Comparison of ENCODE assay signal across 8 mouse cellular contexts in the genomic region with DNA sequence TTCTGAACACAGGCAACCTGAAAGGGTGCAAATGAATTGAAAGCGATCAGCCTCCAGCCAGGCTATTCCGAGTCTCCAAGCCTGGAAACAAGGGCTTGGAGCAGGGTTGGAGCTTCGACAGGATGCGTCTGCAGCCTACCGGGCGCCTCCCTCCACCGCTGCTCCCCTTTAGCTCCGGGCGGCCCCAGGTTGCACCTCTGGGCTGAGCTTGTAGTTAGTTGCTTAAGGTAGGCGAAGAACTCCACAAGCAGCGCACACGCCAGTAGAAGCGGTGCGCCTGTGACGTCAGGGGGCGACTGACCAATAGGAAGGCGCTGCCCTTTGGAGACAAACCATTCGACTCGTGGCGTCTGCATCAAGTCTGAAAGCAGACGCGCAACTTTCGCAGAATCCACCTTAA. TPM values are rescaled to one million over a fixed set of nuclear protein-coding genes. Genes with fewer than 3 reads are reported as not detected.
A peak's percentile ranks its signal among the peaks of the same experiment; 100 is the strongest.
DNase-seq lines count a peak whose midpoint lies in the region; ATAC-seq lines count a peak whose summit lies in the region.

No protein-coding gene starts in this region.

- H3K9me3 ChIP-seq in hindbrain, embryonic 15.5 days: no peaks in the 10 kb centered on the region
- no peaks in the 10 kb centered on the region for H3K9me3 ChIP-seq in liver, embryonic 15.5 days (replicated peaks)
- H3K9me3 ChIP-seq in stomach, embryonic 14.5 days (ENCODE audit: control insufficient read depth, low read depth, low read length): no peaks in the 10 kb centered on the region

- H3K4me1 ChIP-seq in hindbrain, embryonic 15.5 days (replicated peaks): peaks cover 17% of the 10 kb centered on the region
- peaks cover 14% of the 10 kb centered on the region; the same call in 1 of the 2 replicates for H3K4me1 ChIP-seq in liver, embryonic 15.5 days (replicated peaks)
- H3K4me1 ChIP-seq in stomach, embryonic 14.5 days (ENCODE audit: control insufficient read depth, insufficient read depth, low read length): peaks cover 14% of the 10 kb centered on the region

- peak overlapping the region; percentile 62 for H3K4me2 ChIP-seq in hindbrain, embryonic 15.5 days
- H3K4me2 ChIP-seq in liver, embryonic 15.5 days: peak overlapping the region; percentile 58
- peak overlapping the region; percentile 51 for H3K4me2 ChIP-seq in stomach, embryonic 14.5 days (replicated peaks; ENCODE audit: low read depth, low read length)

- no peak overlapping the region for H3K27ac ChIP-seq in hindbrain, embryonic 15.5 days (replicated peaks)
- no peak overlapping the region for H3K27ac ChIP-seq in liver, embryonic 15.5 days (replicated peaks)
- H3K27ac ChIP-seq in stomach, embryonic 14.5 days (ENCODE audit: low read length): no peak overlapping the region

- peaks cover 79% of the 10 kb centered on the region for H3K27me3 ChIP-seq in hindbrain, embryonic 15.5 days
- H3K27me3 ChIP-seq in liver, embryonic 15.5 days: peaks cover 97% of the 10 kb centered on the region
- H3K27me3 ChIP-seq in stomach, embryonic 14.5 days (ENCODE audit: control insufficient read depth, insufficient read depth, low read length): peaks cover 75% of the 10 kb centered on the region

- no peaks in the 10 kb centered on the region for H3K36me3 ChIP-seq in hindbrain, embryonic 15.5 days
- no peaks in the 10 kb centered on the region for H3K36me3 ChIP-seq in liver, embryonic 15.5 days (replicated peaks)
- no peaks in the 10 kb centered on the region for H3K36me3 ChIP-seq in stomach, embryonic 14.5 days (ENCODE audit: control insufficient read depth, insufficient read depth, low read length)

- WGBS in hindbrain, embryonic 15.5 days: under 1% methylated on average over 23 of the region's 23 CpGs
- WGBS in liver, embryonic 15.5 days (ENCODE audit: insufficient replicate concordance): 2% methylated on average over 23 of the region's 23 CpGs
- under 1% methylated on average over 23 of the region's 23 CpGs for WGBS in stomach, embryonic 14.5 days

- peak overlapping the region; percentile 33 for H3K4me3 ChIP-seq in hindbrain, embryonic 15.5 days
- 0 out of 2 replicates have a peak overlapping the region, but pooled peaks have one; percentile 10 for H3K4me3 ChIP-seq in liver, embryonic 15.5 days (replicated peaks)
- peak overlapping the region; percentile 32 for H3K4me3 ChIP-seq in stomach, embryonic 14.5 days (ENCODE audit: low read depth, low read length)

- no peak for ATAC-seq in CD4-positive, CD25-positive, alpha-beta regulatory T cell, adult 4 months
- ATAC-seq in hindbrain, embryonic 15.5 days (ENCODE audit: low FRiP score, low read depth): peak; percentile 47; the same call in 1 of the 2 replicates
- ATAC-seq in liver, embryonic 15.5 days (ENCODE audit: insufficient read depth): no peak
- peak; percentile 73; the same call in 1 of the 2 replicates for ATAC-seq in stomach, embryonic 14.5 days (ENCODE audit: insufficient number of reproducible peaks, insufficient read depth, low FRiP score, low read depth)

- H3K9ac ChIP-seq in hindbrain, embryonic 15.5 days: no peak overlapping the region
- H3K9ac ChIP-seq in liver, embryonic 15.5 days: no peak overlapping the region
- no peak overlapping the region for H3K9ac ChIP-seq in stomach, embryonic 14.5 days (replicated peaks; ENCODE audit: low read depth, low read length)

- DNase-seq in CD4-positive, CD25-positive, alpha-beta regulatory T cell, adult 2 months (ENCODE audit: low read depth, low spot score): peak; percentile 18
- DNase-seq in thymus, postnatal 14 days: peak; percentile 25
- DNase-seq in thymus, adult 18-20 months: no peak
- no peak for DNase-seq in gastrocnemius, postnatal 10 days

RNA-seq across cellular contexts. Expression of gene Dlx6, which starts 0.5 kb away (rescaled TPM):
- not detected for polyA plus RNA-seq in CD4-positive, CD25-positive, alpha-beta regulatory T cell, adult 4 months (2017; shearing (Covaris generic))
- 0.64 TPM in 1 of 2 replicates, not detected in the other for polyA plus RNA-seq in hindbrain, embryonic 15.5 days (2015; fragmentation: Nextera tagmentation; extraction: Ambion mirVana)
- not detected in 2 replicates for polyA plus RNA-seq in liver, embryonic 15.5 days (2015; fragmentation: Nextera tagmentation; extraction: Ambion mirVana)
- 0.15 and 0.42 TPM in 2 replicates for polyA plus RNA-seq in stomach, embryonic 14.5 days (2014; fragmentation: Nextera tagmentation; extraction: Ambion mirVana)
- total RNA-seq in gastrocnemius, postnatal 10 days (2021): 1 to 10 TPM in 1 of 2 experiments, not detected in 1; 1.3 TPM

RNA-seq across cellular contexts. Expression of gene Dlx5, which starts 19.3 kb away (rescaled TPM):
- not detected for polyA plus RNA-seq in CD4-positive, CD25-positive, alpha-beta regulatory T cell, adult 4 months (2017; shearing (Covaris generic))
- 0.41 and 2.0 TPM in 2 replicates for polyA plus RNA-seq in hindbrain, embryonic 15.5 days (2015; fragmentation: Nextera tagmentation; extraction: Ambion mirVana)
- polyA plus RNA-seq in liver, embryonic 15.5 days (2015; fragmentation: Nextera tagmentation; extraction: Ambion mirVana): not detected in 2 replicates
- 6.6 and 6.7 TPM in 2 replicates for polyA plus RNA-seq in stomach, embryonic 14.5 days (2014; fragmentation: Nextera tagmentation; extraction: Ambion mirVana)
- total RNA-seq in gastrocnemius, postnatal 10 days (2021): 1 to 10 TPM in 1 of 2 experiments, not detected in 1; 1.9 TPM

Comparison
In these comparisons a context has a peak if more than half of its experiments do, and no peak if none do; other contexts are left out.
1. DNase-seq: peak in CD4-positive, CD25-positive, alpha-beta regulatory T cell, adult 2 months (single experiment) and thymus, postnatal 14 days (single experiment); none in thymus, adult 18-20 months (0 of 2) and gastrocnemius, postnatal 10 days (single experiment).
2. ATAC-seq: peak in hindbrain, embryonic 15.5 days (single experiment) and stomach, embryonic 14.5 days (single experiment); none in CD4-positive, CD25-positive, alpha-beta regulatory T cell, adult 4 months (single experiment) and liver, embryonic 15.5 days (single experiment).
3. Peak in every context shown above with its lines, with median percentiles within 50 percentile points of each other: H3K4me2 ChIP-seq and H3K4me3 ChIP-seq.